Mouse (Mus musculus) effector memory CD4-positive, alpha-beta T cell, adult 7 months (primary cell): ENCODE results near the gene Abcb10. TPM values are rescaled to one million over a fixed set of nuclear protein-coding genes. Genes with fewer than 3 reads are reported as not detected.

Experiments used
- polyA plus RNA-seq: library from polyadenylated mRNA; unstranded; fragments of 100-300 nt; shearing (Covaris generic); gene quantifications from one replicate; pipeline ENCODE4 v1.2.1, GENCODE M21; 2017

The Abcb10 gene
- 0.99 TPM for polyA plus RNA-seq

GRCm38 (mm10) chr8:123982826-123983400, at the start of gene Abcb10:
Gene Abcb10, minus strand, starts transcription at chr8:123983122.

GRCm38 (mm10) chr8:124021237-124022227, 38.6 kb upstream of the Abcb10 start, which contains the start of the genes Taf5l and Urb2:
Gene Taf5l, minus strand, starts transcription at chr8:124021397.
Gene Urb2, plus strand, starts transcription at chr8:124021508.

GRCm38 (mm10) chr8:123948942-123949685, 33.8 kb downstream of the Abcb10 start, which contains the start of gene Nup133:
Gene Nup133, minus strand, starts transcription at chr8:123949265.

Other genes starting within 250 kb of the Abcb10 start
- 52.0 TPM for gene Rab4a, start 177.1 kb downstream of the Abcb10 start, polyA plus RNA-seq
- 23.3 TPM for gene Ccsap, start 122.9 kb downstream of the Abcb10 start, polyA plus RNA-seq
- gene Acta1, start 88.4 kb downstream of the Abcb10 start, polyA plus RNA-seq: 0.45 TPM
- gene Nup133, start 33.9 kb downstream of the Abcb10 start, polyA plus RNA-seq: 15.7 TPM
- 116 TPM for gene Taf5l, start 38.3 kb upstream of the Abcb10 start, polyA plus RNA-seq
- 11.0 TPM for gene Urb2, start 38.4 kb upstream of the Abcb10 start, polyA plus RNA-seq
- 62.0 TPM for gene Galnt2, start 248.3 kb upstream of the Abcb10 start, polyA plus RNA-seq